Mouse (Mus musculus) embryonic fibroblast, embryonic 13.5 days (primary cell): ENCODE data around the gene Taf15. TPM values are rescaled to one million over a fixed set of nuclear protein-coding genes. Genes with fewer than 3 reads are reported as not detected.
"Not testable (repeated sequence)": the region's sequence is repeated elsewhere in the genome, so short reads cannot be mapped to it uniquely, and the experiment has no call there.

Experiments used
- H3K27ac ChIP-seq: 2 replicates; pipeline ENCODE4 v1.5.1; 2012; ENCODE audit warnings: low read length, control low read depth, inconsistent platforms; ENCODE audit not compliant: insufficient read depth
- H3K4me1 ChIP-seq: 2 replicates; pipeline ENCODE4 v1.6.1; 2011; ENCODE audit warnings: low read length; ENCODE audit not compliant: control insufficient read depth, insufficient read depth
- H3K4me3 ChIP-seq: 2 replicates; pipeline ENCODE4 v1.5.1; 2011; ENCODE audit warnings: mild to moderate bottlenecking, control low read depth, low read length; ENCODE audit not compliant: insufficient read depth
- CTCF ChIP-seq: IDR thresholded peaks from 2 replicates; pipeline ENCODE4 v1.5.1; 2011; ENCODE audit warnings: mild to moderate bottlenecking, control low read depth, low read length, moderate library complexity, borderline replicate concordance; ENCODE audit not compliant: insufficient read depth
- POLR2A ChIP-seq: IDR thresholded peaks from 2 replicates; pipeline ENCODE4 v1.6.1; 2011; ENCODE audit warnings: low read depth, mild to moderate bottlenecking, control low read depth, low read length, moderate library complexity
- polyA plus RNA-seq: library from polyadenylated mRNA; stranded (reverse); fragments of >200 nt; gene quantifications from 2 replicates; pipeline ENCODE4 v1.2.4, GENCODE M21; 2011; ENCODE audit warnings: low read depth; ENCODE audit not compliant: missing spikeins, insufficient read length

The Taf15 gene
- polyA plus RNA-seq, 1 experiment: 263 TPM

GRCm38 (mm10) chr11:83534143-83534542 lies 61.3 kb downstream of the Taf15 start:
- Histone ChIP-seq H3K4me1 (peaks cover 13% of the 10 kb centered on the region), H3K4me3 (no peak overlapping the region), H3K27ac (no peak overlapping the region)
- no peak for TF ChIP-seq POLR2A
- TF ChIP-seq CTCF: no peak

GRCm38 (mm10) chr11:83534609-83535423 lies 61.9 kb downstream of the Taf15 start:
- peak overlapping the region; percentile 15 for H3K27ac ChIP-seq
- no peak overlapping the region for H3K4me3 ChIP-seq
- TF ChIP-seq POLR2A (no peak), CTCF (no peak)
- peaks cover 13% of the 10 kb centered on the region for H3K4me1 ChIP-seq

- no peak for TF ChIP-seq CTCF
- no peak for TF ChIP-seq POLR2A
- Histone ChIP-seq H3K27ac (no peak overlapping the region), H3K4me1 (peaks cover 13% of the 10 kb centered on the region), H3K4me3 (no peak overlapping the region)
These were observed 63.9 kb downstream of the Taf15 start for GRCm38 (mm10) chr11:83536831-83537230.

- Histone ChIP-seq H3K27ac (peak overlapping the region; percentile 16; the same call in 1 of the 2 replicates), H3K4me1 (peaks cover 13% of the 10 kb centered on the region), H3K4me3 (no peak overlapping the region)
- TF ChIP-seq POLR2A: no peak
These were observed 65.9 kb downstream of the Taf15 start for GRCm38 (mm10) chr11:83538705-83539314.

- Histone ChIP-seq H3K4me3 (no peak overlapping the region), H3K4me1 (peaks cover 11% of the 10 kb centered on the region), H3K27ac (no peak overlapping the region)
- TF ChIP-seq POLR2A (no peak), CTCF (no peak)
These were observed 68.0 kb downstream of the Taf15 start for GRCm38 (mm10) chr11:83540931-83541330.

GRCm38 (mm10) chr11:83541415-83541814 lies 68.5 kb downstream of the Taf15 start:
- Histone ChIP-seq H3K4me1 (peaks cover 11% of the 10 kb centered on the region), H3K27ac (no peak overlapping the region), H3K4me3 (no peak overlapping the region)
- no peak for TF ChIP-seq POLR2A
- no peak for TF ChIP-seq CTCF

GRCm38 (mm10) chr11:83544214-83544613 lies 71.3 kb downstream of the Taf15 start:
- H3K4me1 ChIP-seq: peaks cover 5% of the 10 kb centered on the region
- H3K27ac ChIP-seq: no peak overlapping the region
- TF ChIP-seq CTCF: no peak
- no peak for TF ChIP-seq POLR2A
- H3K4me3 ChIP-seq: no peak overlapping the region

- Histone ChIP-seq H3K4me1 (no peaks in the 10 kb centered on the region), H3K27ac (no peak overlapping the region), H3K4me3 (no peak overlapping the region)
- no peak for TF ChIP-seq CTCF
- TF ChIP-seq POLR2A: no peak
These were observed 77.3 kb downstream of the Taf15 start for GRCm38 (mm10) chr11:83550186-83550632.

- not testable (repeated sequence) for H3K4me1 ChIP-seq, H3K27ac ChIP-seq, H3K4me3 ChIP-seq
These were observed 78.2 kb downstream of the Taf15 start for GRCm38 (mm10) chr11:83551037-83551436.

GRCm38 (mm10) chr11:83551668-83552067 lies 78.8 kb downstream of the Taf15 start:
- no peak overlapping the region for H3K27ac ChIP-seq
- no peak overlapping the region for H3K4me3 ChIP-seq
- H3K4me1 ChIP-seq: no peaks in the 10 kb centered on the region
- TF ChIP-seq CTCF (no peak), POLR2A (no peak)

Other genes with a start within 250 kb of the Taf15 start
- not detected in 2 replicates for gene Slfn14, start 186.4 kb upstream of the Taf15 start, polyA plus RNA-seq
- gene Ap2b1, start 174.1 kb upstream of the Taf15 start, polyA plus RNA-seq: 115 and 122 TPM in 2 replicates
- 8.9 and 9.0 TPM in 2 replicates for gene Pex12, start 170.5 kb upstream of the Taf15 start, polyA plus RNA-seq
- 2.1 and 2.7 TPM in 2 replicates for gene Rasl10b, start 63.9 kb upstream of the Taf15 start, polyA plus RNA-seq
- gene Gas2l2, start 43.6 kb upstream of the Taf15 start, polyA plus RNA-seq: not detected in 2 replicates
- not detected in 2 replicates for gene 1700020L24Rik, start 35.4 kb upstream of the Taf15 start, polyA plus RNA-seq
- 3.1 and 4.7 TPM in 2 replicates for gene Mmp28, start 10.0 kb upstream of the Taf15 start, polyA plus RNA-seq
- gene Heatr9, start 49.1 kb downstream of the Taf15 start, polyA plus RNA-seq: not detected in 2 replicates
- 2.8 and 4.1 TPM in 2 replicates for gene Ccl5, start 57.4 kb downstream of the Taf15 start, polyA plus RNA-seq
- gene Ccl9, start 105.5 kb downstream of the Taf15 start, polyA plus RNA-seq: 1.1 and 3.4 TPM in 2 replicates
- gene Ccl6, start 120.0 kb downstream of the Taf15 start, polyA plus RNA-seq: 0.91 TPM in 1 of 2 replicates, not detected in the other
- gene Rpl9-ps1, start 172.5 kb downstream of the Taf15 start, polyA plus RNA-seq: not detected in 2 replicates
- 0.68 TPM in 1 of 2 replicates, not detected in the other for gene Ccl3, start 176.3 kb downstream of the Taf15 start, polyA plus RNA-seq
- gene Ccl4, start 189.5 kb downstream of the Taf15 start, polyA plus RNA-seq: 2.2 TPM in 1 of 2 replicates, not detected in the other
- not detected in 2 replicates for gene Wfdc17, start 230.9 kb downstream of the Taf15 start, polyA plus RNA-seq
- not detected in 2 replicates for gene Wfdc18, start 235.9 kb downstream of the Taf15 start, polyA plus RNA-seq